Mouse (Mus musculus) heart, adult 18-20 months (tissue): ENCODE data around the gene Wwox. TPM values are rescaled to one million over a fixed set of nuclear protein-coding genes. Genes with fewer than 3 reads are reported as not detected.

Source experiments
- DNase-seq, 2 experiments: peaks; one replicate each; pipeline ENCODE4 v3.0.0; 2021 to 2022; ENCODE audit warnings: mixed read lengths in 1 of 2
- total RNA-seq, 2 experiments: library from RNA; stranded (reverse); gene quantifications; 2 replicates each; pipeline ENCODE4 v1.2.3; 2021

The Wwox gene
- total RNA-seq, 2 experiments from 2014 or later = 3.8 to 5.3 TPM

- DNase-seq = peak; percentile 14 to 27
Measured at GRCm38 (mm10) chr8:115110423-115110822, 671.0 kb downstream of the Wwox start.

GRCm38 (mm10) chr8:115112062-115112461 lies 672.6 kb downstream of the Wwox start:
- no peak for DNase-seq

GRCm38 (mm10) chr8:115114498-115114897 lies 675.0 kb downstream of the Wwox start:
- DNase-seq = no peak

GRCm38 (mm10) chr8:115126081-115126480 lies 686.6 kb downstream of the Wwox start:
- DNase-seq = no peak

- no peak for DNase-seq
Measured at GRCm38 (mm10) chr8:115126674-115127073, 687.2 kb downstream of the Wwox start.

- no peak for DNase-seq
Measured at GRCm38 (mm10) chr8:115129307-115129706, 689.9 kb downstream of the Wwox start.

- no peak for DNase-seq
Measured at GRCm38 (mm10) chr8:115133119-115133518, 693.7 kb downstream of the Wwox start.

GRCm38 (mm10) chr8:115133711-115134218 lies 694.3 kb downstream of the Wwox start:
- no peak for DNase-seq

GRCm38 (mm10) chr8:115136888-115137287 lies 697.4 kb downstream of the Wwox start:
- no peak for DNase-seq

- no peak for DNase-seq
Measured at GRCm38 (mm10) chr8:115141614-115142013, 702.2 kb downstream of the Wwox start.

- no peak for DNase-seq
Measured at GRCm38 (mm10) chr8:115143530-115144320, 704.3 kb downstream of the Wwox start.

GRCm38 (mm10) chr8:115147006-115147405 lies 707.6 kb downstream of the Wwox start:
- peak; percentile 37 to 39 for DNase-seq

- DNase-seq = peak in 1 of 2 experiments; percentile 33
Measured at GRCm38 (mm10) chr8:115150446-115151109, 711.1 kb downstream of the Wwox start.

- no peak for DNase-seq
Measured at GRCm38 (mm10) chr8:115151416-115151815, 712.0 kb downstream of the Wwox start.

GRCm38 (mm10) chr8:115154096-115154495 lies 714.6 kb downstream of the Wwox start:
- no peak for DNase-seq

GRCm38 (mm10) chr8:115156142-115156541 lies 716.7 kb downstream of the Wwox start:
- DNase-seq = peak; percentile 33 to 52

- DNase-seq = no peak
Measured at GRCm38 (mm10) chr8:115157977-115158720, 718.7 kb downstream of the Wwox start.

- DNase-seq = no peak
Measured at GRCm38 (mm10) chr8:115158721-115159111, 719.3 kb downstream of the Wwox start.

GRCm38 (mm10) chr8:115159208-115159607 lies 719.8 kb downstream of the Wwox start:
- DNase-seq = peak; percentile 47 to 54

- DNase-seq = peak; percentile 49 to 65
Measured at GRCm38 (mm10) chr8:115159711-115160374, 720.4 kb downstream of the Wwox start.

- no peak for DNase-seq
Measured at GRCm38 (mm10) chr8:115160407-115160806, 721.0 kb downstream of the Wwox start.

GRCm38 (mm10) chr8:115161520-115161919 lies 722.1 kb downstream of the Wwox start:
- DNase-seq = no peak
